Mouse (Mus musculus) bone marrow, adult 2 months (tissue): ENCODE data around the gene Clptm1.

ENCODE experiments used
- CTCF ChIP-seq: fragments of 200-500 bp; IDR thresholded peaks from 2 replicates; pipeline ENCODE4 v1.5.1; 2011; ENCODE audit warnings: low read length, control low read depth; ENCODE audit not compliant: control insufficient read depth, insufficient read depth
- POLR2A ChIP-seq: fragments of 200-500 bp; IDR thresholded peaks from 2 replicates; pipeline ENCODE4 v1.6.1; 2011; ENCODE audit warnings: low read depth, mild to moderate bottlenecking, control low read depth, low read length, borderline replicate concordance; ENCODE audit not compliant: control insufficient read depth

- TF ChIP-seq POLR2A (no peak), CTCF (no peak)
Observed at GRCm38 (mm10) chr7:19671511-19671910, 6.7 kb upstream of the Clptm1 start.
